Mouse (Mus musculus) gastrocnemius, adult 2 months (tissue): ENCODE data around the gene Mrc1. TPM values are rescaled to one million over a fixed set of nuclear protein-coding genes. Genes with fewer than 3 reads are reported as not detected.
"Not testable (repeated sequence)": the region's sequence is repeated elsewhere in the genome, so short reads cannot be mapped to it uniquely, and the experiment has no call there.

Source experiments
- DNase-seq: peaks from one replicate; pipeline ENCODE4 v3.0.0; 2022
- H3K27ac ChIP-seq: fragments of 200-600 bp; 2 replicates; pipeline ENCODE4 v1.8.1; 2022; ENCODE audit warnings: mild to moderate bottlenecking
- H3K4me3 ChIP-seq: fragments of 200-600 bp; 2 replicates; pipeline ENCODE4 v1.8.1; 2022; ENCODE audit warnings: mild to moderate bottlenecking, moderate library complexity
- CTCF ChIP-seq: fragments of 200-600 bp; IDR thresholded peaks from 2 replicates; pipeline ENCODE4 v1.8.1; 2022; ENCODE audit warnings: antibody characterized with exemption, mild to moderate bottlenecking, moderate library complexity
- intact Hi-C: fragments of 180-260 bp; cut with DNase I; formaldehyde crosslinking; loops from one replicate; pipeline ENCODE4 v1.15.1; 2025
- long read RNA-seq, 2 experiments: library from polyadenylated mRNA; stranded (forward); transcript quantifications; one replicate each; pipeline ENCODE4 v2.0.0; 2021
- total RNA-seq, 2 experiments: library from RNA; stranded (reverse); gene quantifications; 2 replicates each; pipeline ENCODE4 v1.2.3; 2021

The Mrc1 gene
- 10 to 100 TPM in 1 of 2 experiments, 1 to 10 TPM in 1; 5.4 to 10.9 TPM for total RNA-seq
- long read RNA-seq, experiment 1, full-length matches to known transcripts, result 2 of 6 reads
- long read RNA-seq, experiment 1, partial matches to known transcripts, result 4 of 6 reads
- long read RNA-seq, experiment 1, other reads (novel, unspliced or antisense), result 0 of 6 reads
- long read RNA-seq, experiment 2, full-length matches to known transcripts, result 1 of 5 reads
- long read RNA-seq, experiment 2, partial matches to known transcripts, result 4 of 5 reads
- long read RNA-seq, experiment 2, other reads (novel, unspliced or antisense), result 0 of 5 reads

GRCm38 (mm10) chr2:14229149-14229548 is at the start of gene Mrc1:
Gene Mrc1, plus strand, starts transcription at chr2:14229392.
- H3K4me3 ChIP-seq, result peak within 1 kb of the TSS; percentile 47
- intact Hi-C loops, result no loop called here
- peak within 1 kb of the TSS; percentile 40 for H3K27ac ChIP-seq
- TF ChIP-seq CTCF, result no peak
- no peak for DNase-seq

GRCm38 (mm10) chr2:14184375-14184774 is 44.8 kb upstream of the Mrc1 start:
- Histone ChIP-seq H3K4me3 (no peak overlapping the region), H3K27ac (no peak overlapping the region)
- no peak for TF ChIP-seq CTCF
- intact Hi-C loops, result no loop called here
- no peak for DNase-seq

- DNase-seq, result no peak
- no peak overlapping the region for H3K27ac ChIP-seq
- intact Hi-C loops, result no loop called here
- no peak for TF ChIP-seq CTCF
- H3K4me3 ChIP-seq, result no peak overlapping the region
Observed at GRCm38 (mm10) chr2:14190684-14191083, 38.5 kb upstream of the Mrc1 start.

GRCm38 (mm10) chr2:14191601-14192000 is 37.6 kb upstream of the Mrc1 start:
- TF ChIP-seq CTCF, result no peak
- H3K4me3 ChIP-seq, result no peak overlapping the region
- intact Hi-C loops, result no loop called here
- DNase-seq, result no peak
- H3K27ac ChIP-seq, result no peak overlapping the region

- DNase-seq, result no peak
Observed at GRCm38 (mm10) chr2:14192046-14192445, 37.1 kb upstream of the Mrc1 start.

GRCm38 (mm10) chr2:14198325-14198903 is 30.8 kb upstream of the Mrc1 start:
- intact Hi-C loops, result loop anchor here (5.0 kb wide), 1 partner anchor 36 kb away; no protein-coding TSS in a partner anchor
- H3K27ac ChIP-seq, DNase-seq, H3K4me3 ChIP-seq: not testable (repeated sequence)

More at GRCm38 (mm10) chr2:14192046-14192445, 37.1 kb upstream of the Mrc1 start:
- TF ChIP-seq CTCF, result no peak
- Histone ChIP-seq H3K27ac (no peak overlapping the region), H3K4me3 (no peak overlapping the region)
- intact Hi-C loops, result no loop called here

GRCm38 (mm10) chr2:14199621-14200020 is 29.6 kb upstream of the Mrc1 start:
- Histone ChIP-seq H3K27ac (peak overlapping the region; percentile 79), H3K4me3 (no peak overlapping the region)
- intact Hi-C loops, result loop anchor here (5.0 kb wide), 1 partner anchor 37 kb away; no protein-coding TSS in a partner anchor
- DNase-seq, result peak; percentile 89
- no peak for TF ChIP-seq CTCF

- H3K4me3 ChIP-seq, DNase-seq, intact Hi-C loops, H3K27ac ChIP-seq: not testable (repeated sequence)
Observed at GRCm38 (mm10) chr2:14200879-14201445, 28.2 kb upstream of the Mrc1 start.

GRCm38 (mm10) chr2:14204308-14204707 is 24.9 kb upstream of the Mrc1 start:
- Histone ChIP-seq H3K4me3 (no peak overlapping the region), H3K27ac (no peak overlapping the region)
- DNase-seq, result no peak
- intact Hi-C loops, result no loop called here
- no peak for TF ChIP-seq CTCF

GRCm38 (mm10) chr2:14206798-14207197 is 22.4 kb upstream of the Mrc1 start:
- no peak for DNase-seq
- Histone ChIP-seq H3K4me3 (no peak overlapping the region), H3K27ac (no peak overlapping the region)
- intact Hi-C loops, result no loop called here
- no peak for TF ChIP-seq CTCF

- H3K27ac ChIP-seq, result no peak overlapping the region
- no peak for TF ChIP-seq CTCF
- no peak for DNase-seq
- no peak overlapping the region for H3K4me3 ChIP-seq
- intact Hi-C loops, result no loop called here
Observed at GRCm38 (mm10) chr2:14210731-14211130, 18.5 kb upstream of the Mrc1 start.

- intact Hi-C loops, result no loop called here
- Histone ChIP-seq H3K4me3 (no peak overlapping the region), H3K27ac (no peak overlapping the region)
- DNase-seq, result no peak
- TF ChIP-seq CTCF, result no peak
Observed at GRCm38 (mm10) chr2:14211606-14212005, 17.6 kb upstream of the Mrc1 start.

GRCm38 (mm10) chr2:14214764-14215163 is 14.4 kb upstream of the Mrc1 start:
- no peak for DNase-seq
- no peak overlapping the region for H3K4me3 ChIP-seq
- no peak overlapping the region for H3K27ac ChIP-seq
- no peak for TF ChIP-seq CTCF
- intact Hi-C loops, result no loop called here
